Mouse (Mus musculus) midbrain, postnatal 0 days (tissue): ENCODE data around the gene Gpr149. TPM values are rescaled to one million over a fixed set of nuclear protein-coding genes. Genes with fewer than 3 reads are reported as not detected.

Experiments used
- ATAC-seq: fragments of 200-750 bp; cut with Nextera tagmentation; 2 replicates; pipeline ENCODE4 v1.8.0; 2017; ENCODE audit warnings: moderate number of reproducible peaks, mild to moderate bottlenecking, moderate TSS enrichment, moderate library complexity; ENCODE audit not compliant: low FRiP score
- DNase-seq: peaks from one replicate; pipeline ENCODE4 v3.0.0-alpha.2; 2015; ENCODE audit warnings: low spot score
- H3K27ac ChIP-seq: fragments of 300-500 bp; sonication (generic); 2 replicates; pipeline ENCODE4 v1.5.1; 2014; ENCODE audit warnings: low read depth, mild to moderate bottlenecking, low read length, mixed read lengths
- H3K27me3 ChIP-seq: fragments of 300-500 bp; sonication (generic); 2 replicates; pipeline ENCODE4 v1.6.1; 2014; ENCODE audit warnings: low read length, control low read depth, mixed read lengths; ENCODE audit not compliant: insufficient read depth
- H3K36me3 ChIP-seq: fragments of 300-500 bp; sonication (generic); 2 replicates; pipeline ENCODE4 v1.6.1; 2014; ENCODE audit warnings: low read length, control low read depth, mixed read lengths; ENCODE audit not compliant: insufficient read depth
- H3K4me1 ChIP-seq: fragments of 300-500 bp; sonication (generic); 2 replicates; pipeline ENCODE4 v1.6.1; 2014; ENCODE audit warnings: mild to moderate bottlenecking, control low read depth, antibody characterized with exemption, low read length, mixed read lengths; ENCODE audit not compliant: insufficient read depth
- H3K4me2 ChIP-seq: fragments of 300-500 bp; sonication (generic); 2 replicates; pipeline ENCODE4 v1.6.1; 2014; ENCODE audit warnings: low read depth, mild to moderate bottlenecking, low read length, mixed read lengths; ENCODE audit not compliant: poor library complexity, severe bottlenecking
- H3K4me3 ChIP-seq: fragments of 300-500 bp; sonication (generic); 2 replicates; pipeline ENCODE4 v1.5.1; 2014; ENCODE audit warnings: low read depth, mild to moderate bottlenecking, low read length, moderate library complexity
- H3K9ac ChIP-seq: fragments of 300-500 bp; sonication (generic); replicated peaks from 2 replicates; pipeline ENCODE4 v1.6.1; 2014; ENCODE audit warnings: mild to moderate bottlenecking, low read length, moderate library complexity, mixed read lengths; ENCODE audit not compliant: poor library complexity, severe bottlenecking
- H3K9me3 ChIP-seq: fragments of 300-500 bp; sonication (generic); 2 replicates; pipeline ENCODE4 v1.6.1; 2016; ENCODE audit warnings: low read length, control low read depth
- CTCF ChIP-seq: IDR thresholded peaks from 2 replicates; pipeline ENCODE4 v1.5.1; 2016; ENCODE audit warnings: antibody characterized with exemption, mild to moderate bottlenecking
- WGBS: fragments of 180-500 bp; shearing (Covaris S2); extraction: QIAGEN DNeasy Blood & Tissue Kit; methylation state at CpG from one replicate; pipeline ENCODE4 v1.1.7; 2014; 5-methylcytosine and 5-hydroxymethylcytosine counted together
- polyA plus RNA-seq: library from polyadenylated mRNA; unstranded; fragments of >200 nt; fragmentation: Nextera tagmentation; extraction: Ambion mirVana; gene quantifications from 2 replicates; pipeline ENCODE4 v1.2.1, GENCODE M21; 2015
- total RNA-seq: library from RNA; depleted of rRNA; stranded (reverse); fragments of >200 nt; gene quantifications from 2 replicates; pipeline ENCODE4 v1.2.3, GENCODE M21; 2014; rRNA removed

The Gpr149 gene
- total and polyA plus RNA-seq, 2 experiments from 2014 or later = 3.8 to 4.3 TPM

DNA sequence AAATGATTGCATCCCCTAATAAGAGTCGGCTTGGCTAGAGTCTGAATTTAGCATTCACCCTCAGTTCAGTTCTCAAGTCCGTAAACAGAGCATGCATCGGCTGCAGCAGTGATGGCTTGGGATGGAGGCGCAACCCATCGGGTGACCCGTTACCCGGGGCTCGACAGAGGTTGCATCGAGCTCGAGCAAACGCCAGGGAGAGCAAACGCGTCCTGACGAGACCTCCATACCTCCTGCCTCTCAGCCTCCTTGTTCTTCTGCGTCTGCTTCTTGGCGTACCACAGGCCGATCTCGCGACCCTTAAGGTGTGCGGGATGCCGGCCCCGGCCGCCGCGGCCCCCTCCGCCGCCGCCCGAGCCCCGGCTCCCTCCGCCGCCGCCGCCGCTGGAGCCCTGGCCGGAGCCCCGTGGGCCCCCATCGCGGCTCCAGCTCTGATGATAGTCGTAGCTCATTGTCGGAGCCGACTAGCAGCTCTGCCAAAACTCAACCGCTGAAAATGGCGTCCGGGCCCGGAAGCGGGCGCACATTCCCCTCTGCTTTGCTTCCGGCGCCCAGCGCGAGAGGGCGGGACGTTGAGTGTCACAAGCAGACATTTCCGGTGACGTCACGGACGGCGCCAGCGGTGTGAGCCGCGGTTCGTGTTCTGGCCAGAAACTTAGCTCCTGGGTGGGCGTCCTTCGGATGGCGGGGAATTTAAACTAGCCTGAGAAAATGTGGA lies 98.3 kb downstream of the Gpr149 start, which contains the start of gene Dhx36:
TSS of gene Dhx36 (minus strand) at position 517 of the 718 bp plus-strand sequence.
- peak; percentile 40; the same call in 1 of the 2 replicates for TF ChIP-seq CTCF
- Histone ChIP-seq H3K4me3 (peak within 1 kb of the TSS; percentile 86), H3K9ac (peak within 1 kb of the TSS; percentile 96), H3K27me3 (no peaks in the 10 kb centered on the region), H3K36me3 (no peaks in the 10 kb centered on the region), H3K9me3 (no peaks in the 10 kb centered on the region), H3K27ac (peak within 1 kb of the TSS; percentile 98), H3K4me2 (peak within 1 kb of the TSS; percentile 55), H3K4me1 (peaks cover 13% of the 10 kb centered on the region; the same call in 1 of the 2 replicates)
- peak; percentile 99 for DNase-seq
- ATAC-seq = peak; percentile 99
- WGBS = under 1% methylated on average over 66 of the region's 66 CpGs

DNA sequence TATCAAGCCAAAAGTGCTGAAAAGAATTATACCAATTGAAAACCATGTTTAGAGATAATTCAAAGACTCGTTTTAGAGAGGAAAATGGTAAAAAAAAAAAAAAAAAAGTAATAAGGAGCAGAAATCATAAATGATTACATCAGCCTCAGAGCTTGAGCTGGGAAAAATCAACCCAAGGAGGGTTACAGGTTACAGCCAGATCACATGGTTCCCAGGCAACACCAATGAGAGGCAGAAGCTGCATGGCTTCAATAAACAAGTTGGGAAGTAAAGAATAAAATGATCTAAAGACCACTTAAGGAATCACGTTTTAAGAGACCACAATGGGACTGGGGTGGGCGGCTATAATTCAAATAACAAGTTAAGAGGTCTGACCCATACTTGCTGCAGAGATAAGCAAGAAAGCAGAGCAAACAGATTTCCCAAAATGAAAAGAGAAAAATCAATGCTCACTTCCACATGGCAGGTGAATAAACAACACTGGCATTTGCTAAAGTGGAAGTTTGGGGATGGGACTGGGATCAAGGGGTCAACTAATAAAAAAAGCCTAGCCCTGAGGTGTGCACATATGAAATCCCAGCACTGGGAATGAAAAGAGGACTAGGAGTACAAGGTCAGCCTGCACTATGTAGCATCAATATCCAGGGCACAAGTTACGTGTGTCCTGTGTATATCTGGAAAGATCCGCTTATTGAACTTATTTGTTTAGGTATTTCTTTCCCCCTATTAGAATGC lies 99.6 kb downstream of the Gpr149 start:
- ATAC-seq = no peak
- no peak for DNase-seq
- H3K4me2 ChIP-seq = peak overlapping the region; percentile 55
- H3K4me3 ChIP-seq = peak overlapping the region; percentile 86
- TF ChIP-seq CTCF = no peak
- H3K9me3 ChIP-seq = no peaks in the 10 kb centered on the region
- no peaks in the 10 kb centered on the region for H3K27me3 ChIP-seq
- no peak overlapping the region; the same call in 1 of the 2 replicates for H3K9ac ChIP-seq
- peaks cover 13% of the 10 kb centered on the region; the same call in 1 of the 2 replicates for H3K4me1 ChIP-seq
- H3K27ac ChIP-seq = no peak overlapping the region
- peaks cover 10% of the 10 kb centered on the region for H3K36me3 ChIP-seq
- WGBS = 72% methylated on average over 5 of the region's 5 CpGs

GRCm38 (mm10) chr3:62499327-62499726 lies 105.6 kb downstream of the Gpr149 start:
- ATAC-seq (no peak), DNase-seq (no peak)
- H3K4me2 ChIP-seq = no peak overlapping the region
- H3K4me1 ChIP-seq = no peaks in the 10 kb centered on the region
- 74% methylated on average over 4 of the region's 4 CpGs for WGBS
- peaks cover 30% of the 10 kb centered on the region for H3K36me3 ChIP-seq
- no peaks in the 10 kb centered on the region for H3K27me3 ChIP-seq
- no peaks in the 10 kb centered on the region for H3K9me3 ChIP-seq
- no peak overlapping the region for H3K9ac ChIP-seq
- H3K4me3 ChIP-seq = no peak overlapping the region
- H3K27ac ChIP-seq = no peak overlapping the region
- TF ChIP-seq CTCF = no peak

- WGBS = 80% methylated on average over 6 of the region's 6 CpGs
- ATAC-seq = no peak
- Histone ChIP-seq H3K9ac (no peak overlapping the region), H3K9me3 (no peaks in the 10 kb centered on the region), H3K4me2 (no peak overlapping the region), H3K36me3 (peaks cover 36% of the 10 kb centered on the region), H3K4me3 (no peak overlapping the region), H3K27ac (no peak overlapping the region), H3K4me1 (no peaks in the 10 kb centered on the region), H3K27me3 (no peaks in the 10 kb centered on the region)
- no peak for TF ChIP-seq CTCF
- no peak for DNase-seq
These were observed 112.4 kb downstream of the Gpr149 start for GRCm38 (mm10) chr3:62492568-62492967.

GRCm38 (mm10) chr3:62484340-62484739 lies 120.6 kb downstream of the Gpr149 start:
- no peak for TF ChIP-seq CTCF
- DNase-seq = no peak
- Histone ChIP-seq H3K9ac (no peak overlapping the region), H3K9me3 (no peaks in the 10 kb centered on the region), H3K36me3 (peaks cover 9% of the 10 kb centered on the region), H3K4me2 (no peak overlapping the region), H3K4me3 (no peak overlapping the region), H3K4me1 (no peaks in the 10 kb centered on the region), H3K27me3 (no peaks in the 10 kb centered on the region), H3K27ac (no peak overlapping the region)
- no peak for ATAC-seq
- 98% methylated on average over 2 of the region's 2 CpGs for WGBS

Other genes with a start within 250 kb of the Gpr149 start
- 58.2 and 81.9 TPM in 2 replicates for gene Dhx36, start 98.1 kb downstream of the Gpr149 start, total RNA-seq
- gene Dhx36, start 98.1 kb downstream of the Gpr149 start, polyA plus RNA-seq = 29.4 and 32.8 TPM in 2 replicates